Mouse (Mus musculus) E14TG2a.4 (cell line): ENCODE measurements around the gene Dcaf15.

Experiments
- CTCF ChIP-seq: conservative IDR thresholded peaks from 2 replicates; pipeline ENCODE4 v1.5.1; 2014; ENCODE audit warnings: low read length
- NANOG ChIP-seq: IDR thresholded peaks from 2 replicates; pipeline ENCODE4 v1.6.1; 2014; ENCODE audit warnings: borderline replicate concordance, low read length, mixed read lengths

GRCm38 (mm10) chr8:84125656-84126055 is 21.1 kb upstream of the Dcaf15 start, which contains the start of gene Podnl1:
- TF ChIP-seq NANOG: no peak
- TF ChIP-seq CTCF: no peak
